Mouse (Mus musculus): Measurements from ENCODE around the gene Jmjd6. TPM values are rescaled to one million over a fixed set of nuclear protein-coding genes. Genes with fewer than 3 reads are reported as not detected.

Gene Jmjd6
- total and polyA plus RNA-seq, 3 experiments, result 106 to 116 (median 109) TPM

DNA sequence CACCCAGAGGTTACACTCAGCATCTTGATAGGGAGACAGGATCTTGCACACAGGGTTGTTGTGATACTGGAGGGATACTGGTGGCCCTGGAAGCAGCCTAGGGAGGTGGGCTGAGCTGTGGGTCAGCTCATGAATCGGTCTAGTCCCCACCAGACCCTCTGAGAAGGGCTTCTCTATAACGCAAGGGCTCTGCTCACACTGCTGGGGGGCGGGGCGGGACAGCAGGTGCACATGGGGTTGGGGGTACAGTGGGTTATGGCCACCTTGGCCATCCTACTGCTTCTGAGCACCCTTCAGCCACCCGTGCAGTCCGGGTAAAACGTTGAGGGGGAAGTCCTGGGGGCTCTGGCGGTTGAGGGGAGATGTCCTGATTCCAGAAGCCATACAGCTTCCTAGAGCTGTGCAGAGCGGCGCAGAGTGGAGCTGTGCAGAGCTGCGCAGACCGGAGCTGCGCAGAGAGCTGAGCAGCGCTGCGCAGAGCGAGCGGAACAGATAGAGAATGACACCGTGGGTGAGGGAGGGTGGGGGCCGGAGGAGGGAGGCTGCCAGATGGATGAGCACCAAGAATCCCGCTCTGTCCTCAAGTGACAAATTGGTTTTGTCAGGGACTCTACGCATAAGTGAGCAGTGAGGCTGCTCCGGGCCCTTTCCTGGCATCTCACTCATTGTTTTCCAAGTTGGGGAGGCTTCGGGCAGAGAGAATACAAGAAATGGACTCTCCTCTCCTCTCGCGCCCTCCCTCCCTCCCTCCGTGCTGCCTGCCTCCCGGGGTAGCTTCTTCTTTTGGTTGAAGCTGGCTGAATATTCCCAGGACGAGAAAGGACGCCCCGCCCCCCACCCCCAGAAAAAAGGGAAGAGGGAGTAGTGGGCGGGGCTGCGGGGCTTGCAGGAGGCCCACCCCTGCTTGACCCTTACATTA is 32.0 kb downstream of the Jmjd6 start:
- Histone ChIP-seq H3K27me3 (replicated peaks) (peaks cover 8% of the 10 kb centered on the region), H3K9ac (ENCODE audit: insufficient read depth, low read depth) (peak overlapping the region; percentile 18; the same call in 1 of the 2 replicates), H3K4me2 (ENCODE audit: insufficient read depth, low read depth, poor library complexity, severe bottlenecking) (peak overlapping the region; percentile 79), H3K36me3 (replicated peaks in 1 of 2; ENCODE audit: control insufficient read depth in 1 of 2, insufficient read depth in 1 of 2, low read length in 1 of 2) (no peaks in the 10 kb centered on the region), H3K4me3 (replicated peaks in 1 of 3; ENCODE audit: low read depth in 2 of 3, low read length in 2 of 3, poor library complexity in 1 of 3) (peak overlapping the region in 2 of 3 experiments; percentile 27 to 30), H3K9me3 (replicated peaks; ENCODE audit: low read length) (no peaks in the 10 kb centered on the region), H3K79me2 (replicated peaks; ENCODE audit: control insufficient read depth, extremely low read depth, insufficient read depth, poor library complexity, severe bottlenecking) (no peaks in the 10 kb centered on the region), H3K27ac (ENCODE audit: insufficient read depth, low read depth) (no peak overlapping the region), H3K4me1 (ENCODE audit: control insufficient read depth in 1 of 2, insufficient read depth in 2 of 2) (peaks cover 10 to 48% of the 10 kb centered on the region in 2 experiments)
- DNase-seq (ENCODE audit: extremely low read depth), result no peak
- in situ Hi-C loops (cut with MboI; ENCODE audit: low pct_ligation_motif_present, low pct_unique_long_range_greater_than_20kb, low sequenced_read_pairs), result no loop called here
- no peak for TF ChIP-seq JUN (IDR thresholded peaks at IDR 0.05; ENCODE audit: insufficient read depth, low read depth, low read length)
- TF ChIP-seq IRF4 (IDR thresholded peaks at IDR 0.05; ENCODE audit: low read depth, low read length), result peak; percentile 58
- TF ChIP-seq NRF1 (IDR thresholded peaks at IDR 0.05; ENCODE audit: low read depth, low read length), result peak; percentile 87
- TF ChIP-seq KAT2A (IDR thresholded peaks at IDR 0.05; ENCODE audit: insufficient replicate concordance, low read length), result no peak
- TF ChIP-seq HCFC1 (IDR thresholded peaks at IDR 0.05; ENCODE audit: low read depth, low read length), result no peak
- no peak for TF ChIP-seq RCOR1 (conservative IDR thresholded peaks at IDR 0.05; ENCODE audit: low read depth, low read length)
- 0 out of 2 replicates have a peak, but pooled peaks have one; percentile 20 for TF ChIP-seq POLR2A (IDR thresholded peaks at IDR 0.05; ENCODE audit: low read depth, low read length)
- dilution Hi-C loops (cut with MboI; ENCODE audit: extremely low pct_ligation_motif_present, extremely low pct_unique_long_range_greater_than_20kb, low sequenced_read_pairs), result no loop called here

- Histone ChIP-seq H3K9ac (ENCODE audit: insufficient read depth, low read depth) (no peak overlapping the region), H3K4me3 (replicated peaks in 1 of 3; ENCODE audit: low read depth in 2 of 3, low read length in 2 of 3, poor library complexity in 1 of 3) (no peak overlapping the region), H3K4me2 (ENCODE audit: insufficient read depth, low read depth, poor library complexity, severe bottlenecking) (no peak overlapping the region), H3K9me3 (replicated peaks; ENCODE audit: low read length) (no peaks in the 10 kb centered on the region), H3K79me2 (replicated peaks; ENCODE audit: control insufficient read depth, extremely low read depth, insufficient read depth, poor library complexity, severe bottlenecking) (no peaks in the 10 kb centered on the region), H3K36me3 (replicated peaks in 1 of 2; ENCODE audit: control insufficient read depth in 1 of 2, insufficient read depth in 1 of 2, low read length in 1 of 2) (no peaks in the 10 kb centered on the region), H3K27me3 (replicated peaks) (peaks cover 8% of the 10 kb centered on the region), H3K27ac (ENCODE audit: insufficient read depth, low read depth) (no peak overlapping the region), H3K4me1 (ENCODE audit: control insufficient read depth in 1 of 2, insufficient read depth in 2 of 2) (peaks cover 10 to 48% of the 10 kb centered on the region in 2 experiments)
- no peak for TF ChIP-seq TBP (conservative IDR thresholded peaks at IDR 0.05; ENCODE audit: low read depth, low read length)
- TF ChIP-seq EP300 (IDR thresholded peaks at IDR 0.05; ENCODE audit: low read length), result no peak
- TF ChIP-seq RCOR1 (conservative IDR thresholded peaks at IDR 0.05; ENCODE audit: low read depth, low read length), result no peak
- no peak for TF ChIP-seq CHD1 (IDR thresholded peaks at IDR 0.05; ENCODE audit: low read depth, low read length)
- no peak for TF ChIP-seq MAZ (IDR thresholded peaks at IDR 0.05; ENCODE audit: low read depth, low read length)
- TF ChIP-seq CTCF (conservative IDR thresholded peaks at IDR 0.05 in 1 of 2, IDR thresholded peaks at IDR 0.05 in 1 of 2; ENCODE audit: low read depth in 2 of 2, low read length in 2 of 2), result no peak
- TF ChIP-seq MAX (IDR thresholded peaks at IDR 0.05; ENCODE audit: low read length), result no peak
- TF ChIP-seq UBTF (IDR thresholded peaks at IDR 0.05; ENCODE audit: low read depth, low read length), result no peak
- no peak for TF ChIP-seq POLR2AphosphoS2 (IDR thresholded peaks at IDR 0.05; ENCODE audit: low read depth, low read length)
- TF ChIP-seq CHD2 (IDR thresholded peaks at IDR 0.05; ENCODE audit: low read length), result no peak
- TF ChIP-seq KAT2A (IDR thresholded peaks at IDR 0.05; ENCODE audit: insufficient replicate concordance, low read length), result no peak
- no peak for TF ChIP-seq GABPA (IDR thresholded peaks at IDR 0.05; ENCODE audit: insufficient replicate concordance, low read depth, low read length)
- TF ChIP-seq JUND (conservative IDR thresholded peaks at IDR 0.05; ENCODE audit: low read depth, low read length), result no peak
- TF ChIP-seq E2F4 (IDR thresholded peaks at IDR 0.05; ENCODE audit: insufficient replicate concordance, low read depth, low read length), result no peak
- no peak for TF ChIP-seq MAFK (IDR thresholded peaks at IDR 0.05; ENCODE audit: insufficient replicate concordance, low read length)
- no peak for TF ChIP-seq USF2 (conservative IDR thresholded peaks at IDR 0.05; ENCODE audit: low read depth, low read length)
- TF ChIP-seq NRF1 (IDR thresholded peaks at IDR 0.05; ENCODE audit: low read depth, low read length), result no peak
- in situ Hi-C loops (cut with MboI; ENCODE audit: low pct_ligation_motif_present, low pct_unique_long_range_greater_than_20kb, low sequenced_read_pairs), result no loop called here
- dilution Hi-C loops (cut with MboI; ENCODE audit: extremely low pct_ligation_motif_present, extremely low pct_unique_long_range_greater_than_20kb, low sequenced_read_pairs), result no loop called here
- DNase-seq (ENCODE audit: extremely low read depth), result no peak
Measured at GRCm38 (mm10) chr11:116810528-116810927, 32.7 kb downstream of the Jmjd6 start.

All from CH12.LX (cell line).